Mouse (Mus musculus): ENCODE measurements around the gene Tbp. TPM values are rescaled to one million over a fixed set of nuclear protein-coding genes. Genes with fewer than 3 reads are reported as not detected.

Gene Tbp
- total and polyA plus RNA-seq, 3 experiments = 38.5 to 490 (median 79.6) TPM

GRCm38 (mm10) chr17:15564014-15564927 lies 64.6 kb downstream of the Tbp start, which contains the start of gene Prdm9:
Gene Prdm9, minus strand, starts transcription at chr17:15564354.
- peak; percentile 97 for DNase-seq (ENCODE audit: low read depth, low spot score)
- Histone ChIP-seq H3K9me3 (replicated peaks; ENCODE audit: insufficient read depth, low read length) (no peaks in the 10 kb centered on the region), H3K36me3 (ENCODE audit: control insufficient read depth in 1 of 2, insufficient read depth in 2 of 2, low read length in 2 of 2) (peaks cover 0 to 3% of the 10 kb centered on the region in 2 experiments; a peak in 2 of 4 replicates), H3K9ac (ENCODE audit: control insufficient read depth, low read depth, low read length, poor library complexity, severe bottlenecking) (peak within 1 kb of the TSS; percentile 96), H3K79me2 (ENCODE audit: control insufficient read depth, insufficient read depth, low read length, poor library complexity) (no peaks in the 10 kb centered on the region; the same call in 1 of the 2 replicates), H3K4me1 (ENCODE audit: control insufficient read depth in 1 of 2, insufficient read depth in 2 of 2, low read length in 2 of 2) (peaks cover 0 to 8% of the 10 kb centered on the region in 2 experiments), H3K27ac (ENCODE audit: control insufficient read depth, low read depth, low read length) (peak within 1 kb of the TSS; percentile 98), H3K27me3 (ENCODE audit: control insufficient read depth in 1 of 2, insufficient read depth in 2 of 2, low read length in 2 of 2) (no peaks in the 10 kb centered on the region), H3K4me3 (ENCODE audit: control insufficient read depth in 1 of 2, insufficient read depth in 1 of 2, low read depth in 2 of 2, low read length in 2 of 2) (peak within 1 kb of the TSS; percentile 96 to 97)
- TF ChIP-seq MXI1 (IDR thresholded peaks at IDR 0.05; ENCODE audit: low read depth, low read length) = peak; percentile 37; the same call in 1 of the 2 replicates
- TF ChIP-seq HCFC1 (IDR thresholded peaks at IDR 0.05; ENCODE audit: low read depth, low read length) = peak; percentile 66
- no peak for TF ChIP-seq CTCF (IDR thresholded peaks at IDR 0.05 in 2 of 3, conservative IDR thresholded peaks at IDR 0.05 in 1 of 3; ENCODE audit: control insufficient read depth in 1 of 3, insufficient read depth in 1 of 3, low read depth in 2 of 3, low read length in 3 of 3, poor library complexity in 1 of 3, severe bottlenecking in 1 of 3)
- no peak for TF ChIP-seq USF2 (IDR thresholded peaks at IDR 0.05; ENCODE audit: borderline replicate concordance in 1 of 2, insufficient read depth in 1 of 2, low read depth in 1 of 2, low read length in 2 of 2)
- TF ChIP-seq MAFK (IDR thresholded peaks at IDR 0.05; ENCODE audit: borderline replicate concordance, low read depth, low read length) = no peak
- no peak; the same call in none of the 2 replicates for TF ChIP-seq ZMIZ1 (IDR thresholded peaks at IDR 0.05; ENCODE audit: low read depth, low read length)
- TF ChIP-seq TAL1 (IDR thresholded peaks at IDR 0.05; ENCODE audit: low read length) = no peak
- peak; percentile 43; the same call in 1 of the 2 replicates for TF ChIP-seq KAT2A (conservative IDR thresholded peaks at IDR 0.05; ENCODE audit: low read depth, low read length)
- no peak for TF ChIP-seq CHD1 (IDR thresholded peaks at IDR 0.05; ENCODE audit: low read depth, low read length)
- TF ChIP-seq GABPA (IDR thresholded peaks at IDR 0.05; ENCODE audit: low read depth, low read length) = no peak
- 0 out of 2 replicates have a peak, but pooled peaks have one; percentile 31 for TF ChIP-seq MAZ (IDR thresholded peaks at IDR 0.05; ENCODE audit: low read depth, low read length)
- peak; percentile 65 for TF ChIP-seq ELF1 (IDR thresholded peaks at IDR 0.05; ENCODE audit: low read depth, low read length)
- TF ChIP-seq JUND (IDR thresholded peaks at IDR 0.05; ENCODE audit: low read depth, low read length) = no peak; the same call in 1 of the 2 replicates
- peak; percentile 87 for TF ChIP-seq TBP (IDR thresholded peaks at IDR 0.05; ENCODE audit: low read depth, low read length)
- peak; percentile 84 for TF ChIP-seq GATA1 (IDR thresholded peaks at IDR 0.05; ENCODE audit: low read depth, low read length)
- TF ChIP-seq NELFE (IDR thresholded peaks at IDR 0.05; ENCODE audit: low read depth, low read length) = peak; percentile 84
- TF ChIP-seq ZC3H11A (IDR thresholded peaks at IDR 0.05; ENCODE audit: low read depth, low read length) = no peak
- TF ChIP-seq RCOR1 (IDR thresholded peaks at IDR 0.05; ENCODE audit: low read depth, low read length) = peak; percentile 59
- no peak for TF ChIP-seq MEF2A (IDR thresholded peaks at IDR 0.05; ENCODE audit: extremely low read depth, insufficient replicate concordance, low read depth, low read length, poor library complexity, severe bottlenecking)
- TF ChIP-seq NRF1 (IDR thresholded peaks at IDR 0.05; ENCODE audit: insufficient read depth, low read depth, low read length, poor library complexity, severe bottlenecking) = peak; percentile 80
- TF ChIP-seq POLR2A (IDR thresholded peaks at IDR 0.05; ENCODE audit: control insufficient read depth in 1 of 2, insufficient read depth in 1 of 2, low read depth in 1 of 2, low read length in 2 of 2, poor library complexity in 1 of 2) = peak; percentile 64 to 88
- no peak for TF ChIP-seq RAD21 (IDR thresholded peaks at IDR 0.05; ENCODE audit: low read depth, low read length)
- peak; percentile 65 for TF ChIP-seq SIN3A (IDR thresholded peaks at IDR 0.05; ENCODE audit: low read length)
- peak; percentile 77; the same call in 1 of the 2 replicates for TF ChIP-seq BHLHE40 (IDR thresholded peaks at IDR 0.05; ENCODE audit: borderline replicate concordance, low read depth, low read length)
- TF ChIP-seq TCF12 (IDR thresholded peaks at IDR 0.05; ENCODE audit: low read depth, low read length) = peak; percentile 66
- peak; percentile 22 to 40; a peak in 1 of 4 replicates for TF ChIP-seq EP300 (IDR thresholded peaks at IDR 0.05; ENCODE audit: low read depth in 1 of 2, low read length in 2 of 2)
- peak; percentile 64 for TF ChIP-seq E2F4 (IDR thresholded peaks at IDR 0.05; ENCODE audit: borderline replicate concordance, low read depth, low read length)
- TF ChIP-seq USF1 (IDR thresholded peaks at IDR 0.05; ENCODE audit: low read depth, low read length) = no peak
- no peak for TF ChIP-seq MYB (IDR thresholded peaks at IDR 0.05; ENCODE audit: low read depth, low read length)
- TF ChIP-seq MAX (IDR thresholded peaks at IDR 0.05; ENCODE audit: low read length) = peak; percentile 33; the same call in 1 of the 2 replicates
- peak; percentile 47; the same call in 1 of the 2 replicates for TF ChIP-seq ETS1 (IDR thresholded peaks at IDR 0.05; ENCODE audit: low read depth, low read length)
- TF ChIP-seq CHD2 (IDR thresholded peaks at IDR 0.05; ENCODE audit: low read length) = no peak
- TF ChIP-seq POLR2AphosphoS5 (IDR thresholded peaks at IDR 0.05; ENCODE audit: borderline replicate concordance, low read depth, low read length) = no peak
- TF ChIP-seq ZNF384 (IDR thresholded peaks at IDR 0.05; ENCODE audit: low read depth, low read length) = no peak
